Mouse (Mus musculus) bone marrow, adult 2 months (tissue): ENCODE data around the gene Strbp.

Experiments used
- CTCF ChIP-seq: fragments of 200-500 bp; IDR thresholded peaks from 2 replicates; pipeline ENCODE4 v1.5.1; 2011; ENCODE audit warnings: low read length, control low read depth; ENCODE audit not compliant: control insufficient read depth, insufficient read depth
- POLR2A ChIP-seq: fragments of 200-500 bp; IDR thresholded peaks from 2 replicates; pipeline ENCODE4 v1.6.1; 2011; ENCODE audit warnings: low read depth, mild to moderate bottlenecking, control low read depth, low read length, borderline replicate concordance; ENCODE audit not compliant: control insufficient read depth

- TF ChIP-seq CTCF (no peak), POLR2A (no peak)
These were observed 41.2 kb upstream of the Strbp start for GRCm38 (mm10) chr2:37744773-37745395.
